14 mouse cellular contexts compared by ENCODE assay signal in the genomic region with DNA sequence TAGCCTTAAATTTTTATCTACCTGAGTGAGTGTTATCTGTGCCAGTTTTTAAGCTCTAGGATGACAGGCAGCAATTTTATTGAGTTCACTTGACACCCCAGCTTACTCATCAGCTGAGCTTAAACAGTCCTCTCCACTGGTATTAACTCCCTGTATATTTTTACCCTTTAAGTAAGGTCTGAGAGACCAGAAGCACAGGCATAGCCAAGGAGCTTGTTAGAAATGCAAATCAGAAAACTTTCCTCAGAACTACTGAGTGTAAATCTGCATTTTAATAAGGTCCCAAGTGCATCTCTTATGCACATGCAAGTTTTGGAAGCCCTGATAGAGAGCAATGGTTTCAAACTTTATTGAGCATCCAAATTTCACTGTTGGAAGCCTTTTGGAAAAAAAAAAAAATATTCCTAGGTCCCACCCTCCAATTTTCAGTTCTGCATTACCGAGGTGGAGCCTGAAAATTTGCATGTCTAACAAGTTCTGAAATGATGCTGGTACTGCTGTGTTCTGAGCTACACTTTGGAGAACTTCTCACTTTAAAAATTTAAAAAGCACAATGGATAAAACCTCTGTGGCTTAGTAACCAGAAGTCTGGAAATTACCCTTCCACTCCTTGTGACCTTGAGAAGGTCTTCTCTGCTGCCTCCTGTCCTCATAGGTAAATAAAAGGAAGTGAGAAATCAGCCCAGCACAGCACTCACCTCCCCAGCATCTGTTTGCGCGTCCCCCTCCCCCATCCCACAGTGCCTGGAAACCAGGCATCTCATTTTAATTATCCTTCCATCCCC.
DNase-seq lines count a peak whose midpoint lies in the region; ATAC-seq and TF ChIP-seq lines count a peak whose summit lies in the region.
"Had no signal": no experiment of that assay in that cellular context is flagged by ENCODE, and none has a peak within 500 bp of the region (broad histone marks: within the 10 kb centered on the region; RNA-seq: fewer than 3 reads in every experiment).

No protein-coding gene starts in this region.

- H3K36me3 ChIP-seq in midbrain, embryonic 14.5 days (ENCODE audit: control insufficient read depth, insufficient read depth, low read length), result no peaks in the 10 kb centered on the region
- no peaks in the 10 kb centered on the region for H3K36me3 ChIP-seq in midbrain, postnatal 0 days (ENCODE audit: insufficient read depth, low read length)
- peaks cover 0 to 20% of the 10 kb centered on the region in 2 experiments; a peak in 2 of 4 replicates for H3K36me3 ChIP-seq in MEL (ENCODE audit: control insufficient read depth in 1 of 2, insufficient read depth in 2 of 2, low read length in 2 of 2)
- H3K36me3 ChIP-seq in forebrain, embryonic 15.5 days, result no peaks in the 10 kb centered on the region
- H3K36me3 ChIP-seq: G1E; heart, embryonic 15.5 days; hindbrain, embryonic 15.5 days had no signal

- H3K27me3 ChIP-seq in midbrain, embryonic 14.5 days (ENCODE audit: control insufficient read depth, insufficient read depth, low read length), result no peaks in the 10 kb centered on the region
- H3K27me3 ChIP-seq in midbrain, postnatal 0 days (ENCODE audit: insufficient read depth, low read length), result no peaks in the 10 kb centered on the region
- no peaks in the 10 kb centered on the region for H3K27me3 ChIP-seq in MEL (ENCODE audit: control insufficient read depth in 1 of 2, insufficient read depth in 2 of 2, low read length in 2 of 2)
- no peaks in the 10 kb centered on the region for H3K27me3 ChIP-seq in forebrain, embryonic 15.5 days
- H3K27me3 ChIP-seq: heart, embryonic 15.5 days; hindbrain, embryonic 15.5 days had no signal

- TF ChIP-seq RAD21 in MEL (IDR thresholded peaks at IDR 0.05; ENCODE audit: low read depth, low read length), result no peak

- H3K79me2 ChIP-seq in MEL (ENCODE audit: control insufficient read depth, insufficient read depth, low read length, poor library complexity), result no peaks in the 10 kb centered on the region

- H3K4me3 ChIP-seq in midbrain, embryonic 14.5 days (replicated peaks; ENCODE audit: low read depth, low read length), result no peak overlapping the region
- no peak overlapping the region for H3K4me3 ChIP-seq in midbrain, postnatal 0 days (ENCODE audit: low read depth, low read length)
- no peak overlapping the region for H3K4me3 ChIP-seq in MEL (ENCODE audit: control insufficient read depth in 1 of 2, insufficient read depth in 1 of 2, low read depth in 2 of 2, low read length in 2 of 2)
- no peak overlapping the region for H3K4me3 ChIP-seq in forebrain, embryonic 15.5 days
- H3K4me3 ChIP-seq: heart, embryonic 15.5 days; hindbrain, embryonic 15.5 days had no signal

- no peak overlapping the region for H3K27ac ChIP-seq in midbrain, embryonic 14.5 days (replicated peaks; ENCODE audit: low read depth, low read length)
- no peak overlapping the region for H3K27ac ChIP-seq in midbrain, postnatal 0 days (ENCODE audit: low read depth, low read length)
- no peak overlapping the region for H3K27ac ChIP-seq in MEL (ENCODE audit: control insufficient read depth, low read depth, low read length)
- no peak overlapping the region for H3K27ac ChIP-seq in forebrain, embryonic 15.5 days (replicated peaks)
- H3K27ac ChIP-seq: heart, embryonic 15.5 days; hindbrain, embryonic 15.5 days had no signal

- no peaks in the 10 kb centered on the region for H3K4me1 ChIP-seq in midbrain, embryonic 14.5 days (ENCODE audit: control insufficient read depth, insufficient read depth, low read length)
- H3K4me1 ChIP-seq in midbrain, postnatal 0 days (ENCODE audit: insufficient read depth, low read length), result no peaks in the 10 kb centered on the region
- peaks cover 0 to 17% of the 10 kb centered on the region in 2 experiments; a peak in 3 of 4 replicates for H3K4me1 ChIP-seq in MEL (ENCODE audit: control insufficient read depth in 1 of 2, insufficient read depth in 2 of 2, low read length in 2 of 2)
- H3K4me1 ChIP-seq in forebrain, embryonic 15.5 days, result peaks cover 8% of the 10 kb centered on the region; the same call in 1 of the 2 replicates

- H3K9me3 ChIP-seq in midbrain, embryonic 14.5 days (ENCODE audit: control insufficient read depth, low read length), result no peaks in the 10 kb centered on the region
- H3K9me3 ChIP-seq in midbrain, postnatal 0 days (ENCODE audit: low read length), result no peaks in the 10 kb centered on the region
- H3K9me3 ChIP-seq in MEL (replicated peaks; ENCODE audit: insufficient read depth, low read length), result no peaks in the 10 kb centered on the region
- no peaks in the 10 kb centered on the region for H3K9me3 ChIP-seq in forebrain, embryonic 15.5 days
- H3K9me3 ChIP-seq: G1E; heart, embryonic 15.5 days; hindbrain, embryonic 15.5 days had no signal

- no peak overlapping the region for H3K4me2 ChIP-seq in midbrain, embryonic 14.5 days (ENCODE audit: low read length)
- no peak overlapping the region for H3K4me2 ChIP-seq in midbrain, postnatal 0 days (ENCODE audit: low read depth, low read length, poor library complexity, severe bottlenecking)
- H3K4me2 ChIP-seq in forebrain, embryonic 15.5 days (replicated peaks), result no peak overlapping the region
- H3K4me2 ChIP-seq: heart, embryonic 15.5 days; hindbrain, embryonic 15.5 days had no signal

- no peak for TF ChIP-seq CTCF in midbrain, postnatal 0 days (IDR thresholded peaks at IDR 0.05)
- TF ChIP-seq CTCF in MEL (IDR thresholded peaks at IDR 0.05 in 2 of 3, conservative IDR thresholded peaks at IDR 0.05 in 1 of 3; ENCODE audit: control insufficient read depth in 1 of 3, insufficient read depth in 1 of 3, low read depth in 2 of 3, low read length in 3 of 3, poor library complexity in 1 of 3, severe bottlenecking in 1 of 3), result no peak

- TF ChIP-seq POLR2A in MEL (IDR thresholded peaks at IDR 0.05; ENCODE audit: control insufficient read depth in 1 of 2, insufficient read depth in 1 of 2, low read depth in 1 of 2, low read length in 2 of 2, poor library complexity in 1 of 2), result no peak

- peak; percentile 31 for DNase-seq in midbrain, embryonic 14.5 days
- DNase-seq in midbrain, postnatal 0 days (ENCODE audit: low spot score), result no peak
- peak; percentile 20 for DNase-seq in MEL (ENCODE audit: low read depth, low spot score)
- DNase-seq in spleen, postnatal 36 days (ENCODE audit: low spot score in 2 of 2), result peak; percentile 54 to 55
- no peak for DNase-seq in left cerebral cortex, postnatal 36 days (ENCODE audit: low spot score in 2 of 2)
- DNase-seq in gastrocnemius, postnatal 4 days (ENCODE audit: low spot score in 2 of 2), result no peak
- DNase-seq: cerebellum, adult 11 months; gastrocnemius, postnatal 25 days; kidney, adult 8-10 months; thymus, postnatal 25 days had no signal

- intact Hi-C loops in left cerebral cortex, postnatal 36 days (cut with DNase I), result no loop called here

- no peak for TF ChIP-seq EP300 in MEL (IDR thresholded peaks at IDR 0.05; ENCODE audit: low read depth in 1 of 2, low read length in 2 of 2)

- WGBS in midbrain, embryonic 14.5 days, result 25% methylated on average over 3 of the region's 3 CpGs
- 22% methylated on average over 3 of the region's 3 CpGs for WGBS in midbrain, postnatal 0 days
- 21% methylated on average over 3 of the region's 3 CpGs for WGBS in forebrain, embryonic 15.5 days

- ATAC-seq in midbrain, embryonic 14.5 days (ENCODE audit: low FRiP score, low TSS enrichment), result no peak
- no peak for ATAC-seq in midbrain, postnatal 0 days (ENCODE audit: low FRiP score)
- peak; percentile 48; the same call in 1 of the 2 replicates for ATAC-seq in forebrain, embryonic 15.5 days (replicated peaks)

- no peak overlapping the region for H3K9ac ChIP-seq in midbrain, embryonic 14.5 days (replicated peaks; ENCODE audit: low read length)
- H3K9ac ChIP-seq in midbrain, postnatal 0 days (replicated peaks; ENCODE audit: low read length, poor library complexity, severe bottlenecking), result no peak overlapping the region
- no peak overlapping the region for H3K9ac ChIP-seq in MEL (ENCODE audit: control insufficient read depth, low read depth, low read length, poor library complexity, severe bottlenecking)
- H3K9ac ChIP-seq in forebrain, embryonic 15.5 days (replicated peaks), result no peak overlapping the region
- H3K9ac ChIP-seq: heart, embryonic 15.5 days; hindbrain, embryonic 15.5 days had no signal

TF ChIP-seq in MEL, 35 proteins besides CTCF, POLR2A, EP300 and RAD21:
- TF ChIP-seq JUND (IDR thresholded peaks at IDR 0.05; ENCODE audit: low read depth, low read length) (no peak), SMC3 (IDR thresholded peaks at IDR 0.05; ENCODE audit: low read depth, low read length) (no peak), POLR2AphosphoS2 (IDR thresholded peaks at IDR 0.05; ENCODE audit: low read length) (no peak), MEF2A (IDR thresholded peaks at IDR 0.05; ENCODE audit: extremely low read depth, insufficient replicate concordance, low read depth, low read length, poor library complexity, severe bottlenecking) (no peak), SIN3A (IDR thresholded peaks at IDR 0.05; ENCODE audit: low read length) (no peak)
TF ChIP-seq in MEL: peak in this region for 0.

Comparison
In these comparisons a context has a peak if more than half of its experiments do, and no peak if none do; other contexts are left out.
1. DNase-seq: peak in midbrain, embryonic 14.5 days (single experiment), MEL (single experiment) and spleen, postnatal 36 days (2 of 2); none in midbrain, postnatal 0 days (single experiment), left cerebral cortex, postnatal 36 days (0 of 2) and gastrocnemius, postnatal 4 days (0 of 2).